Mouse (Mus musculus): ENCODE measurements around the gene Guca1a. TPM values are rescaled to one million over a fixed set of nuclear protein-coding genes. Genes with fewer than 3 reads are reported as not detected.

The Guca1a gene
- polyA plus RNA-seq, 1 experiment from 2014 or later, result 0.83 TPM

GRCm38 (mm10) chr17:47381917-47382316, 18.5 kb downstream of the Guca1a start:
- DNase-seq (ENCODE audit: low spot score) (no peak), ATAC-seq (replicated peaks; ENCODE audit: insufficient number of reproducible peaks, low FRiP score, low TSS enrichment, low read depth) (no peak)
- Histone ChIP-seq H3K27me3 (ENCODE audit: control insufficient read depth, insufficient read depth, low read length) (no peaks in the 10 kb centered on the region), H3K27ac (replicated peaks; ENCODE audit: low read depth, low read length) (no peak overlapping the region), H3K4me3 (ENCODE audit: low read depth, low read length) (no peak overlapping the region), H3K4me2 (ENCODE audit: low read depth, low read length) (no peak overlapping the region), H3K9me3 (replicated peaks; ENCODE audit: control insufficient read depth, low read length) (no peaks in the 10 kb centered on the region; the same call in 1 of the 2 replicates), H3K4me1 (ENCODE audit: control insufficient read depth, insufficient read depth, low read length) (no peaks in the 10 kb centered on the region), H3K9ac (replicated peaks; ENCODE audit: low read length) (no peak overlapping the region), H3K36me3 (replicated peaks; ENCODE audit: control insufficient read depth, insufficient read depth, low read depth, low read length) (no peaks in the 10 kb centered on the region; the same call in 1 of the 2 replicates)
- WGBS, result 78% methylated on average over 11 of the region's 11 CpGs

- 85% methylated on average over 15 of the region's 15 CpGs for WGBS
- ATAC-seq (replicated peaks; ENCODE audit: insufficient number of reproducible peaks, low FRiP score, low TSS enrichment, low read depth) (no peak), DNase-seq (ENCODE audit: low spot score) (no peak)
- Histone ChIP-seq H3K4me2 (ENCODE audit: low read depth, low read length) (no peak overlapping the region), H3K27ac (replicated peaks; ENCODE audit: low read depth, low read length) (no peak overlapping the region), H3K36me3 (replicated peaks; ENCODE audit: control insufficient read depth, insufficient read depth, low read depth, low read length) (no peaks in the 10 kb centered on the region; the same call in none of the 2 replicates), H3K4me1 (ENCODE audit: control insufficient read depth, insufficient read depth, low read length) (no peaks in the 10 kb centered on the region), H3K4me3 (ENCODE audit: low read depth, low read length) (no peak overlapping the region), H3K9me3 (replicated peaks; ENCODE audit: control insufficient read depth, low read length) (no peaks in the 10 kb centered on the region), H3K27me3 (ENCODE audit: control insufficient read depth, insufficient read depth, low read length) (no peaks in the 10 kb centered on the region), H3K9ac (replicated peaks; ENCODE audit: low read length) (no peak overlapping the region)
Measured at GRCm38 (mm10) chr17:47378133-47378532, 22.3 kb downstream of the Guca1a start.

GRCm38 (mm10) chr17:47376779-47377280, 23.6 kb downstream of the Guca1a start:
- 94% methylated on average over 6 of the region's 6 CpGs for WGBS
- Histone ChIP-seq H3K4me1 (ENCODE audit: control insufficient read depth, insufficient read depth, low read length) (no peaks in the 10 kb centered on the region), H3K9me3 (replicated peaks; ENCODE audit: control insufficient read depth, low read length) (no peaks in the 10 kb centered on the region), H3K27me3 (ENCODE audit: control insufficient read depth, insufficient read depth, low read length) (no peaks in the 10 kb centered on the region), H3K9ac (replicated peaks; ENCODE audit: low read length) (no peak overlapping the region), H3K27ac (replicated peaks; ENCODE audit: low read depth, low read length) (no peak overlapping the region), H3K36me3 (replicated peaks; ENCODE audit: control insufficient read depth, insufficient read depth, low read depth, low read length) (no peaks in the 10 kb centered on the region; the same call in none of the 2 replicates), H3K4me3 (ENCODE audit: low read depth, low read length) (no peak overlapping the region), H3K4me2 (ENCODE audit: low read depth, low read length) (no peak overlapping the region)
- DNase-seq (ENCODE audit: low spot score), result no peak
- ATAC-seq (replicated peaks; ENCODE audit: insufficient number of reproducible peaks, low FRiP score, low TSS enrichment, low read depth), result no peak

GRCm38 (mm10) chr17:47373991-47374390, 26.4 kb downstream of the Guca1a start:
- H3K27ac ChIP-seq (replicated peaks; ENCODE audit: low read depth, low read length), result no peak overlapping the region
- H3K4me1 ChIP-seq (ENCODE audit: control insufficient read depth, insufficient read depth, low read length), result peaks cover 2% of the 10 kb centered on the region; the same call in 1 of the 2 replicates
- no peak overlapping the region for H3K4me2 ChIP-seq (ENCODE audit: low read depth, low read length)
- H3K36me3 ChIP-seq (replicated peaks; ENCODE audit: control insufficient read depth, insufficient read depth, low read depth, low read length), result no peaks in the 10 kb centered on the region; the same call in 1 of the 2 replicates
- no peak overlapping the region for H3K4me3 ChIP-seq (ENCODE audit: low read depth, low read length)
- DNase-seq (ENCODE audit: low spot score), result no peak
- 43% methylated on average over 6 of the region's 6 CpGs for WGBS
- H3K9ac ChIP-seq (replicated peaks; ENCODE audit: low read length), result no peak overlapping the region
- H3K9me3 ChIP-seq (replicated peaks; ENCODE audit: control insufficient read depth, low read length), result no peaks in the 10 kb centered on the region
- no peaks in the 10 kb centered on the region for H3K27me3 ChIP-seq (ENCODE audit: control insufficient read depth, insufficient read depth, low read length)
- ATAC-seq (replicated peaks; ENCODE audit: insufficient number of reproducible peaks, low FRiP score, low TSS enrichment, low read depth), result no peak

DNA sequence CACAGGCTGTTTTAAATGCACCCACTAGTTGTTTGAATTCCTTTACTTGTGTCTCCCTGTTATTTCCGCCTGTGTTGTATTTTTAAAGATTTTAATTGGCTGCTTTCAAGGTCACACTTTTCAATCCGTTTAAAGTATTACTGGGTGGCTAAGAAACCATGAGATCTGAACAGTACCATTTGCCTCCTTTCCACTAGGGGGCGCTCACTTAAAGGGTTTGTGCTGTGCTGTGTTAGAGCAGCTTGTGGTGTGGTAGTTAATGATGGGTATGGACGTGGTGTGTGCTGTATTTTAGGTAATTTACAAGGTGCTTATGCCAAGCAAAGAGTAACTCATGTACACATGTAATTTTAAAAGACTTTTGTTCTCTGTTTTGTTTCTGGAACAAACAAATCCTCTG, 28.9 kb downstream of the Guca1a start:
- 13% methylated on average over 4 of the region's 4 CpGs for WGBS
- peak; percentile 54; the same call in 1 of the 2 replicates for ATAC-seq (replicated peaks; ENCODE audit: insufficient number of reproducible peaks, low FRiP score, low TSS enrichment, low read depth)

GRCm38 (mm10) chr17:47369087-47369443, 31.3 kb downstream of the Guca1a start:
- ATAC-seq (replicated peaks; ENCODE audit: insufficient number of reproducible peaks, low FRiP score, low TSS enrichment, low read depth), result peak; percentile 36; the same call in 1 of the 2 replicates
- Histone ChIP-seq H3K9ac (replicated peaks; ENCODE audit: low read length) (peak overlapping the region; percentile 80), H3K4me2 (ENCODE audit: low read depth, low read length) (peak overlapping the region; percentile 84), H3K4me3 (ENCODE audit: low read depth, low read length) (peak overlapping the region; percentile 81), H3K27me3 (ENCODE audit: control insufficient read depth, insufficient read depth, low read length) (no peaks in the 10 kb centered on the region), H3K9me3 (replicated peaks; ENCODE audit: control insufficient read depth, low read length) (no peaks in the 10 kb centered on the region), H3K36me3 (replicated peaks; ENCODE audit: control insufficient read depth, insufficient read depth, low read depth, low read length) (no peaks in the 10 kb centered on the region; the same call in 1 of the 2 replicates), H3K4me1 (ENCODE audit: control insufficient read depth, insufficient read depth, low read length) (peaks cover 2% of the 10 kb centered on the region; the same call in 1 of the 2 replicates), H3K27ac (replicated peaks; ENCODE audit: low read depth, low read length) (no peak overlapping the region)
- 2% methylated on average over 20 of the region's 20 CpGs for WGBS
- DNase-seq (ENCODE audit: low spot score), result no peak

More for the DNA sequence above, 28.9 kb downstream of the Guca1a start:
- peaks cover 2% of the 10 kb centered on the region; the same call in 1 of the 2 replicates for H3K4me1 ChIP-seq (ENCODE audit: control insufficient read depth, insufficient read depth, low read length)
- H3K9ac ChIP-seq (replicated peaks; ENCODE audit: low read length), result no peak overlapping the region
- H3K27me3 ChIP-seq (ENCODE audit: control insufficient read depth, insufficient read depth, low read length), result no peaks in the 10 kb centered on the region
- no peaks in the 10 kb centered on the region; the same call in 1 of the 2 replicates for H3K36me3 ChIP-seq (replicated peaks; ENCODE audit: control insufficient read depth, insufficient read depth, low read depth, low read length)
- peak; percentile 84 for DNase-seq (ENCODE audit: low spot score)
- no peak overlapping the region for H3K27ac ChIP-seq (replicated peaks; ENCODE audit: low read depth, low read length)
- no peak overlapping the region for H3K4me2 ChIP-seq (ENCODE audit: low read depth, low read length)
- H3K9me3 ChIP-seq (replicated peaks; ENCODE audit: control insufficient read depth, low read length), result no peaks in the 10 kb centered on the region
- no peak overlapping the region for H3K4me3 ChIP-seq (ENCODE audit: low read depth, low read length)

DNA sequence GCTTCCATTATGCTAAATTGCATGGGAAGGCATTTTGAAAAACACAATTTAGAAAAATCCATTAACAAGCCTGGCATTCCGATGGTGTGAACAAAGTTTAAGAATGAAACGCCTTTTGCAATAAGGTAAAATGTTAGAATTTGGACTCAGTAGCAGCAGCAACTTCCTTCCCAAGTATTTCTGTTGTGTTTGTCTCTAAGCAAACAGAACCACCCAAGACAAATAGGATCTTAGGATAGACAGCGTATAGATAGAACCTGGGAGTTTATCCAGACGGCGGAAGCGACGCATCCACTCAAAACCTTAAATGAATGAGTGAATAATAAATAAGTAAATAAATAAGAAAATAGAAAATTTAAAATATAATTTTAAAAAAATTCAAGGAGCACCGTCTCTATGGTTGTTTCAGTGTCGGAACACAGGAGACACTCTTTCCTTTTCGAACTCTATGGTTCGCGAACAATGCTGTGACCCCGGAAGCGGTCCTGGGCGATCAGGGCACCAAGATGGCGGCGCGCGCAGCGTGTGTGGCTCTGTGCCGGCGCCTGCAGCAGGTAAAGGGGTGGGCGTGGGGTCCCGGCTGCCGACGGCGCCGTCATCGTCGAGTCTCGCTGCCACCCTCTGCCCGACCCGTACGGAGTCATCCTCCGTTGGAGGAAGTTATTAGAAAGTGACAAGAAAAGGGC, 31.8 kb downstream of the Guca1a start, which contains the start of gene Mrps10:
Mrps10 (plus strand) TSS at position 487 of the 686 bp plus-strand sequence.
- DNase-seq (ENCODE audit: low spot score), result peak; percentile 96
- 4% methylated on average over 35 of the region's 35 CpGs for WGBS
- peak; percentile 83 for ATAC-seq (replicated peaks; ENCODE audit: insufficient number of reproducible peaks, low FRiP score, low TSS enrichment, low read depth)
- H3K27me3 ChIP-seq (ENCODE audit: control insufficient read depth, insufficient read depth, low read length), result no peaks in the 10 kb centered on the region
- peak within 1 kb of the TSS; percentile 81 for H3K4me3 ChIP-seq (ENCODE audit: low read depth, low read length)
- H3K9me3 ChIP-seq (replicated peaks; ENCODE audit: control insufficient read depth, low read length), result no peaks in the 10 kb centered on the region
- H3K4me1 ChIP-seq (ENCODE audit: control insufficient read depth, insufficient read depth, low read length), result peaks cover 2% of the 10 kb centered on the region; the same call in 1 of the 2 replicates
- peak within 1 kb of the TSS; percentile 80 for H3K9ac ChIP-seq (replicated peaks; ENCODE audit: low read length)
- peak within 1 kb of the TSS; percentile 84 for H3K4me2 ChIP-seq (ENCODE audit: low read depth, low read length)
- no peaks in the 10 kb centered on the region; the same call in 1 of the 2 replicates for H3K36me3 ChIP-seq (replicated peaks; ENCODE audit: control insufficient read depth, insufficient read depth, low read depth, low read length)
- no peak within 1 kb of the TSS for H3K27ac ChIP-seq (replicated peaks; ENCODE audit: low read depth, low read length)

- WGBS, result 84% methylated on average over 11 of the region's 11 CpGs
- Histone ChIP-seq H3K27me3 (ENCODE audit: control insufficient read depth, insufficient read depth, low read length) (no peaks in the 10 kb centered on the region), H3K4me2 (ENCODE audit: low read depth, low read length) (no peak overlapping the region), H3K9me3 (replicated peaks; ENCODE audit: control insufficient read depth, low read length) (no peaks in the 10 kb centered on the region), H3K9ac (replicated peaks; ENCODE audit: low read length) (no peak overlapping the region), H3K27ac (replicated peaks; ENCODE audit: low read depth, low read length) (no peak overlapping the region), H3K36me3 (replicated peaks; ENCODE audit: control insufficient read depth, insufficient read depth, low read depth, low read length) (peaks cover 2% of the 10 kb centered on the region; the same call in 1 of the 2 replicates), H3K4me1 (ENCODE audit: control insufficient read depth, insufficient read depth, low read length) (no peaks in the 10 kb centered on the region), H3K4me3 (ENCODE audit: low read depth, low read length) (no peak overlapping the region)
- DNase-seq (ENCODE audit: low spot score) (no peak), ATAC-seq (replicated peaks; ENCODE audit: insufficient number of reproducible peaks, low FRiP score, low TSS enrichment, low read depth) (no peak)
Measured at GRCm38 (mm10) chr17:47361343-47361742, 39.0 kb downstream of the Guca1a start.
